In genomic region chr1:73946701-73947100, GRCm38 (mm10) we compare ENCODE assay signal across 15 mouse cellular contexts.
DNase-seq lines count a peak whose midpoint lies in the region; ATAC-seq and TF ChIP-seq lines count a peak whose summit lies in the region.
"Had no signal": no experiment of that assay in that cellular context is flagged by ENCODE, and none has a peak within 500 bp of the region (broad histone marks: within the 10 kb centered on the region; RNA-seq: fewer than 3 reads in every experiment).

No protein-coding gene starts in this region.

- no peak overlapping the region for H3K9ac ChIP-seq in heart, embryonic 15.5 days
- no peak overlapping the region for H3K9ac ChIP-seq in heart, embryonic 12.5 days
- H3K9ac ChIP-seq: forebrain, embryonic 13.5 days; forebrain, postnatal 0 days; hindbrain, embryonic 15.5 days had no signal

- intact Hi-C loops in heart, postnatal 25 days (cut with DNase I): no loop called here

- H3K27me3 ChIP-seq in heart, embryonic 15.5 days: no peaks in the 10 kb centered on the region
- no peaks in the 10 kb centered on the region for H3K27me3 ChIP-seq in heart, embryonic 12.5 days (replicated peaks)
- H3K27me3 ChIP-seq: forebrain, embryonic 13.5 days; hindbrain, embryonic 15.5 days had no signal

- no peak for ATAC-seq in heart, embryonic 15.5 days (replicated peaks; ENCODE audit: insufficient number of reproducible peaks, insufficient read depth, low FRiP score, low read depth)
- no peak for ATAC-seq in heart, embryonic 12.5 days (ENCODE audit: insufficient number of reproducible peaks, low FRiP score)
- ATAC-seq: forebrain, embryonic 13.5 days; forebrain, postnatal 0 days; intestine, embryonic 16.5 days had no signal

- H3K27ac ChIP-seq in heart, embryonic 15.5 days: peak overlapping the region; percentile 80; the same call in 1 of the 2 replicates
- no peak overlapping the region for H3K27ac ChIP-seq in heart, embryonic 12.5 days (ENCODE audit: poor library complexity, severe bottlenecking)
- H3K27ac ChIP-seq in brown adipose tissue, adult 24 weeks (replicated peaks; ENCODE audit: low read depth, low read length): peak overlapping the region; percentile 63; the same call in 1 of the 2 replicates
- H3K27ac ChIP-seq in olfactory bulb, adult 2 months (ENCODE audit: insufficient read depth, low read depth, low read length): peak overlapping the region; percentile 94
- H3K27ac ChIP-seq: forebrain, embryonic 13.5 days; hindbrain, embryonic 15.5 days had no signal

- no peaks in the 10 kb centered on the region for H3K9me3 ChIP-seq in heart, embryonic 15.5 days (replicated peaks)
- H3K9me3 ChIP-seq in heart, embryonic 12.5 days (replicated peaks): no peaks in the 10 kb centered on the region
- H3K9me3 ChIP-seq: forebrain, embryonic 13.5 days; hindbrain, embryonic 15.5 days had no signal

- DNase-seq in heart, adult 11 months: peak; percentile 95
- no peak for DNase-seq in heart, postnatal 25 days (ENCODE audit: low spot score)
- DNase-seq in left cerebral cortex, adult 18-20 months (ENCODE audit: low spot score in 2 of 2): no peak
- DNase-seq: cerebellum, adult 18-20 months; cerebellum, adult 9-11 months; cerebellum, postnatal 36 days; forebrain, postnatal 0 days; gastrocnemius, postnatal 25 days had no signal

- TF ChIP-seq POLR2A in olfactory bulb, adult 2 months (IDR thresholded peaks at IDR 0.05; ENCODE audit: insufficient read depth, low read depth, low read length): no peak

- H3K36me3 ChIP-seq in heart, embryonic 15.5 days: peaks cover 20% of the 10 kb centered on the region
- peaks cover 64% of the 10 kb centered on the region for H3K36me3 ChIP-seq in heart, embryonic 12.5 days
- H3K36me3 ChIP-seq: hindbrain, embryonic 15.5 days had no signal

- peaks cover 99% of the 10 kb centered on the region for H3K4me1 ChIP-seq in heart, embryonic 15.5 days (replicated peaks)
- peaks cover 96% of the 10 kb centered on the region for H3K4me1 ChIP-seq in heart, embryonic 12.5 days (replicated peaks)
- H3K4me1 ChIP-seq in brown adipose tissue, adult 24 weeks (ENCODE audit: control insufficient read depth, insufficient read depth, insufficient read length, low read length): peaks cover 22% of the 10 kb centered on the region
- H3K4me1 ChIP-seq in olfactory bulb, adult 2 months (ENCODE audit: control insufficient read depth, insufficient read depth, low read length): peaks cover 74% of the 10 kb centered on the region

- 73% methylated on average over 7 of the region's 7 CpGs for WGBS in heart, embryonic 15.5 days
- WGBS in heart, embryonic 12.5 days: 80% methylated on average over 7 of the region's 7 CpGs
- WGBS in olfactory bulb, adult 2 months: 34% methylated on average over 7 of the region's 7 CpGs

- no peak overlapping the region for H3K4me2 ChIP-seq in heart, embryonic 15.5 days
- no peak overlapping the region for H3K4me2 ChIP-seq in heart, embryonic 12.5 days
- H3K4me2 ChIP-seq: forebrain, embryonic 13.5 days; hindbrain, embryonic 15.5 days had no signal

- TF ChIP-seq CTCF in olfactory bulb, adult 2 months (IDR thresholded peaks at IDR 0.05; ENCODE audit: insufficient read depth, low read depth, low read length): no peak

- H3K4me3 ChIP-seq in heart, embryonic 15.5 days: no peak overlapping the region
- H3K4me3 ChIP-seq in heart, embryonic 12.5 days: no peak overlapping the region
- no peak overlapping the region for H3K4me3 ChIP-seq in brown adipose tissue, adult 24 weeks (ENCODE audit: insufficient read depth, low read depth, low read length)
- H3K4me3 ChIP-seq in olfactory bulb, adult 2 months (ENCODE audit: insufficient read depth, low read depth, low read length): no peak overlapping the region
- H3K4me3 ChIP-seq: forebrain, embryonic 13.5 days; hindbrain, embryonic 15.5 days had no signal
